Mouse (Mus musculus): ENCODE measurements around the gene Ppm1m. TPM values are rescaled to one million over a fixed set of nuclear protein-coding genes. Genes with fewer than 3 reads are reported as not detected.

The Ppm1m gene
- 100 to 1,000 TPM in 3 of 4 experiments, 10 to 100 TPM in 1; 95.9 to 143 (median 121) TPM for total RNA-seq (2022)

GRCm38 (mm10) chr9:106199535-106200272 lies at the start of gene Ppm1m:
Gene Ppm1m, minus strand, starts transcription at chr9:106199746.
- DNase-seq = no peak

- DNase-seq = no peak
Measured at GRCm38 (mm10) chr9:106242813-106243488, 43.4 kb upstream of the Ppm1m start.

- DNase-seq = no peak
Measured at GRCm38 (mm10) chr9:106241541-106242164, 42.1 kb upstream of the Ppm1m start.

GRCm38 (mm10) chr9:106237878-106238277 lies 38.3 kb upstream of the Ppm1m start:
- no peak for DNase-seq

GRCm38 (mm10) chr9:106237401-106237800 lies 37.9 kb upstream of the Ppm1m start:
- DNase-seq = no peak

GRCm38 (mm10) chr9:106236818-106237211 lies 37.3 kb upstream of the Ppm1m start:
- no peak for DNase-seq

- DNase-seq = no peak
Measured at GRCm38 (mm10) chr9:106236156-106236817, 36.7 kb upstream of the Ppm1m start.

- DNase-seq = no peak
Measured at GRCm38 (mm10) chr9:106235194-106235830, 35.8 kb upstream of the Ppm1m start.

GRCm38 (mm10) chr9:106233953-106234352 lies 34.4 kb upstream of the Ppm1m start:
- DNase-seq = no peak

GRCm38 (mm10) chr9:106232956-106233355 lies 33.4 kb upstream of the Ppm1m start:
- DNase-seq = no peak

- no peak for DNase-seq
Measured at GRCm38 (mm10) chr9:106231816-106232215, 32.3 kb upstream of the Ppm1m start.

GRCm38 (mm10) chr9:106231220-106231619 lies 31.7 kb upstream of the Ppm1m start:
- no peak for DNase-seq

GRCm38 (mm10) chr9:106230734-106231106 lies 31.2 kb upstream of the Ppm1m start:
- DNase-seq = no peak

GRCm38 (mm10) chr9:106230051-106230733 lies 30.6 kb upstream of the Ppm1m start:
- no peak for DNase-seq

- DNase-seq = no peak
Measured at GRCm38 (mm10) chr9:106227790-106228429, 28.4 kb upstream of the Ppm1m start.

- DNase-seq = no peak
Measured at GRCm38 (mm10) chr9:106226151-106226682, 26.7 kb upstream of the Ppm1m start.

GRCm38 (mm10) chr9:106225469-106226150 lies 26.1 kb upstream of the Ppm1m start:
- no peak for DNase-seq

GRCm38 (mm10) chr9:106222994-106223393 lies 23.4 kb upstream of the Ppm1m start:
- no peak for DNase-seq

GRCm38 (mm10) chr9:106222261-106222851 lies 22.8 kb upstream of the Ppm1m start, which contains the start of gene Tlr9:
Gene Tlr9, plus strand, starts transcription at chr9:106222598.
- DNase-seq = no peak
